17 mouse cellular contexts compared by ENCODE assay signal in genomic region chr1:99299139-99299538, GRCm38 (mm10).
"Had no signal": no experiment of that assay in that cellular context is flagged by ENCODE, and none has a peak within 500 bp of the region (broad histone marks: within the 10 kb centered on the region; RNA-seq: fewer than 3 reads in every experiment).

No protein-coding gene starts in this region.

- H3K4me3 ChIP-seq: liver, embryonic 12.5 days; midbrain, embryonic 10.5 days; myocyte had no signal

- H3K9me3 ChIP-seq: liver, embryonic 12.5 days; midbrain, embryonic 10.5 days had no signal

- ATAC-seq: liver, embryonic 12.5 days; midbrain, embryonic 16.5 days had no signal

- H3K36me3 ChIP-seq: liver, embryonic 12.5 days; midbrain, embryonic 10.5 days had no signal

- H3K27ac ChIP-seq: liver, embryonic 12.5 days; liver, embryonic 14.5 days; midbrain, embryonic 10.5 days had no signal

- H3K4me2 ChIP-seq: liver, embryonic 12.5 days; lung, embryonic 14.5 days had no signal

- H3K27me3 ChIP-seq: liver, embryonic 12.5 days had no signal

- DNase-seq: lung, adult 18-20 months; lung, embryonic 14.5 days; lung, postnatal 10 days; lung, postnatal 4 days; retina, postnatal 1 day; right cerebral cortex, adult 18-20 months; right cerebral cortex, postnatal 25 days; right cerebral cortex, postnatal 4 days; spleen, adult 18-20 months; thymus, adult 18-20 months; thymus, postnatal 14 days; thymus, postnatal 36 days had no signal

- H3K9ac ChIP-seq: liver, embryonic 12.5 days; liver, embryonic 14.5 days; lung, embryonic 14.5 days had no signal

- H3K4me1 ChIP-seq: liver, embryonic 12.5 days; midbrain, embryonic 10.5 days had no signal
